Mouse (Mus musculus) midbrain, embryonic 10.5 days (tissue): ENCODE results near the gene Leprot. TPM values are rescaled to one million over a fixed set of nuclear protein-coding genes. Genes with fewer than 3 reads are reported as not detected.

ENCODE experiments used
- DNase-seq: peaks from one replicate; pipeline ENCODE4 v3.0.0-alpha.2; 2017; ENCODE audit warnings: low spot score
- H3K27ac ChIP-seq: fragments of 300-500 bp; sonication (generic); replicated peaks from 2 replicates; pipeline ENCODE4 v1.5.1; 2016; ENCODE audit warnings: mild to moderate bottlenecking
- H3K27me3 ChIP-seq: fragments of 300-500 bp; sonication (generic); 2 replicates; pipeline ENCODE4 v1.6.1; 2016; ENCODE audit warnings: low read depth, mild to moderate bottlenecking; ENCODE audit not compliant: poor library complexity, severe bottlenecking
- H3K36me3 ChIP-seq: fragments of 300-500 bp; sonication (generic); 2 replicates; pipeline ENCODE4 v1.6.1; 2016; ENCODE audit warnings: mild to moderate bottlenecking, moderate library complexity
- H3K4me1 ChIP-seq: fragments of 300-500 bp; sonication (generic); 2 replicates; pipeline ENCODE4 v1.6.1; 2016
- H3K4me3 ChIP-seq: fragments of 300-500 bp; sonication (generic); 2 replicates; pipeline ENCODE4 v1.5.1; 2016; ENCODE audit warnings: mild to moderate bottlenecking, moderate library complexity
- H3K9me3 ChIP-seq: fragments of 300-500 bp; sonication (generic); replicated peaks from 2 replicates; pipeline ENCODE4 v1.6.1; 2016; ENCODE audit warnings: mild to moderate bottlenecking
- WGBS: fragments of 180-500 bp; shearing (Covaris S2); methylation state at CpG from one replicate; pipeline ENCODE4 v1.1.7; 2016; 5-methylcytosine and 5-hydroxymethylcytosine counted together
- polyA plus RNA-seq: library from polyadenylated mRNA; unstranded; fragments of >200 nt; fragmentation: Nextera tagmentation; extraction: Ambion mirVana; gene quantifications from 2 replicates; pipeline ENCODE4 v1.2.1, GENCODE M21; 2016

The Leprot gene
- polyA plus RNA-seq, 1 experiment from 2014 or later = 65.6 TPM

DNA sequence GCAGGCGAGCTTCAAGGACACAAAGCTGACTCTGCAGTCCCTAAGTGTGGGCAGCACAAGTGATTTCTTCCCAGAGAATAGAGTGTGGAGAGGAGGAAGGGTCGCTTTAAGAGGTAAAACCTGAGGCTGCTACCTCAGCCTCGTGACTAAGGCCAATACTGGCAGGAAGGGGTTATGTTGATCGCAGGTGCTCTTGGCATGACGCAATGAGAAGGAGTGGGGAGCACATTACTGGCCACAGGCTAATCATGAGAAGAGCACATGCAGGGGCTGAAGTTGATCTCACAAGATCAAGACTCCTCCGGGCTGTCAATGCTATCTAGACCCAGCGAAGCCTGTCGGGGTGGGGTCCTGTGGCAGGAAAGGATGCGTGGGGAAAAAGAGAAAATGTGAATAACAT, 57.8 kb downstream of the Leprot start:
- WGBS = 87% methylated on average over 9 of the region's 9 CpGs
- H3K27ac ChIP-seq = no peak overlapping the region
- DNase-seq = no peak
- H3K9me3 ChIP-seq = no peaks in the 10 kb centered on the region
- H3K27me3 ChIP-seq = no peaks in the 10 kb centered on the region
- no peak overlapping the region for H3K4me3 ChIP-seq
- no peaks in the 10 kb centered on the region for H3K36me3 ChIP-seq
- no peaks in the 10 kb centered on the region for H3K4me1 ChIP-seq

DNA sequence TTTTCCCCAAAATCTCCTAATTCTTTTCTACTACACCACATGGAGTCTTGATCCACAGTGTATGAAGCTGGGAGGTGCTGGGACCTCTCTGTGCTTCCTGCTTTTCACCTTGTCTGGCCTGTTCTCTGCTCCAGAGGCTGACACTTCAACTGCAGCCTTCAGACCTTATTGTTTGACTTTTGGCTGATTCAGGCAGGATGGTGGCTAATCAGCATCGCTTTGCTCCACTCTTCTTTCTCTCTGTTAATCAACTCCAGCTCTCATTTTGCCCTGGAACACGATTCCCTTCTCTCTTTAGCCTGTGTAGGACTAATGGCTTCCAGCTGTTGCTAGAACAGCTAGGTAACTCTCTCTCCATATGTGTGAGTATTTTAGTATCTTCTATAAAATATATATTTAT, 59.7 kb downstream of the Leprot start:
- no peak overlapping the region for H3K27ac ChIP-seq
- no peak for DNase-seq
- H3K9me3 ChIP-seq = no peaks in the 10 kb centered on the region
- H3K27me3 ChIP-seq = no peaks in the 10 kb centered on the region
- no peaks in the 10 kb centered on the region for H3K36me3 ChIP-seq
- WGBS = 52% methylated on average over 2 of the region's 2 CpGs
- H3K4me1 ChIP-seq = no peaks in the 10 kb centered on the region
- no peak overlapping the region for H3K4me3 ChIP-seq

DNA sequence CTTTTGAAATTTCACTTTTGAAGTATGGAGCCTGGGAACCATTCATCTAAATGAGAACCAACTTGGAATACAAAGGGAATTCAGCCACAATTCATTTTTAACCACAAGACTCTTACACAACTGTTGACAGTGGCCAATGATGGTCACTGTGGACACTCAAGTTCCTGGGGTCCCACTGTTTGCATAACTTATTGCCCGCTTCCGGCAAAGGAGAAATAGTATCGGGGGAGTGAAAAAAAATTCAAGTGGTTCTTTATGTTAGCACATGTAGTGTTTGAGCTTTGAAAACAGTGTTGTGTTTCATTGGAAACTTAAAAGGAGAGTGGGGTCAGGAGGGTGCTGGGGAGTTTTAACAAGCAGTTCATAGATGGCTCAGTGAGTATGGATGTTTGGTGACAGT, 60.4 kb downstream of the Leprot start:
- no peak for DNase-seq
- H3K4me3 ChIP-seq = no peak overlapping the region
- H3K27ac ChIP-seq = no peak overlapping the region
- 81% methylated on average over 3 of the region's 3 CpGs for WGBS
- no peaks in the 10 kb centered on the region for H3K36me3 ChIP-seq
- no peaks in the 10 kb centered on the region for H3K9me3 ChIP-seq
- H3K27me3 ChIP-seq = no peaks in the 10 kb centered on the region
- H3K4me1 ChIP-seq = 0 out of 2 replicates have a peak, but pooled peaks cover 2% of the 10 kb centered on the region

Other genes with a start within 250 kb of the Leprot start
- 35.7 and 47.8 TPM in 2 replicates for gene Ak4, start 228.4 kb upstream of the Leprot start, polyA plus RNA-seq
- gene Dnajc6, start 151.1 kb upstream of the Leprot start, polyA plus RNA-seq = 1.2 and 3.0 TPM in 2 replicates
- 1.8 and 2.0 TPM in 2 replicates for gene Lepr, start 69.7 kb downstream of the Leprot start, polyA plus RNA-seq
- gene B020004J07Rik, start 196.3 kb downstream of the Leprot start, polyA plus RNA-seq = not detected in 2 replicates
- gene C130073F10Rik, start 246.1 kb downstream of the Leprot start, polyA plus RNA-seq = not detected in 2 replicates